Mouse (Mus musculus): Measurements from ENCODE around the gene Olfr479. TPM values are rescaled to one million over a fixed set of nuclear protein-coding genes. Genes with fewer than 3 reads are reported as not detected.

Olfr479 gene
- not detected for polyA plus RNA-seq (2017; shearing (Covaris generic))

GRCm38 (mm10) chr7:108050393-108050792 lies at the start of gene Olfr479:
Gene Olfr479, plus strand, starts transcription at chr7:108050693.

GRCm38 (mm10) chr7:108033889-108034288 lies 16.6 kb upstream of the Olfr479 start, which contains the start of gene Olfr478:
Gene Olfr478, minus strand, starts transcription at chr7:108033989.

DNA sequence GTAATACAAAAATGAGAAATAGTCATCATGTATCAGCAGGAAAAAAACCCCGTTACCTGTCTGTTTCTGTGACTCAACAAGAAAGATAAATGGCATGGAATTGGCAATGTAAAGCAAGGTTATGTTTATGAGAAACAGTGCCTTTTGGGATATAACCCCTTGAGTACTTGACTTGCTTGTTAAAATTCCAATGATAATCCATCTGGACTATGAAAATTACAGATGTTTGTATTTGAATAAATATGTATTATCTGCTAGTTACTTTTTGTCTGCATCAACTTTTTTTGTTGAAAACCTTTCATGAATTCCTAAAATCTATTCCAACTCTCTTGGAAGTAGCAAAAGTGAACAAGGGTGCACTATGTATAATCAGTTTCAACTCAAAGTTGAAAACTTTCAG lies 16.8 kb downstream of the Olfr479 start, which contains the start of gene Olfr480:
TSS of gene Olfr480 (minus strand) at position 101 of the 400 bp plus-strand sequence.

GRCm38 (mm10) chr7:108079555-108079954 lies 29.1 kb downstream of the Olfr479 start, which contains the start of gene Olfr481:
Gene Olfr481, plus strand, starts transcription at chr7:108079855.

GRCm38 (mm10) chr7:108097486-108097885 lies 47.0 kb downstream of the Olfr479 start, which contains the start of gene Olfr482:
Gene Olfr482, minus strand, starts transcription at chr7:108097586.

GRCm38 (mm10) chr7:108100549-108100948 lies 50.1 kb downstream of the Olfr479 start, which contains the start of gene Olfr483:
Gene Olfr483, plus strand, starts transcription at chr7:108100849.

Other genes with a start within 250 kb of the Olfr479 start
- gene Ovch2, start 249.5 kb upstream of the Olfr479 start, polyA plus RNA-seq (2017; shearing (Covaris generic)), result not detected
- gene Olfr467, start 238.4 kb upstream of the Olfr479 start, polyA plus RNA-seq (2017; shearing (Covaris generic)), result not detected
- not detected for gene Olfr469, start 225.2 kb upstream of the Olfr479 start, polyA plus RNA-seq (2017; shearing (Covaris generic))
- not detected for gene Olfr470, start 203.2 kb upstream of the Olfr479 start, polyA plus RNA-seq (2017; shearing (Covaris generic))
- not detected for gene Olfr472, start 152.8 kb upstream of the Olfr479 start, polyA plus RNA-seq (2017; shearing (Covaris generic))
- gene Olfr473, start 120.2 kb upstream of the Olfr479 start, polyA plus RNA-seq (2017; shearing (Covaris generic)), result not detected
- not detected for gene Olfr474, start 96.0 kb upstream of the Olfr479 start, polyA plus RNA-seq (2017; shearing (Covaris generic))
- gene Olfr476, start 85.9 kb upstream of the Olfr479 start, polyA plus RNA-seq (2017; shearing (Covaris generic)), result not detected
- not detected for gene Olfr477, start 64.0 kb upstream of the Olfr479 start, polyA plus RNA-seq (2017; shearing (Covaris generic))
- not detected for gene Olfr478, start 16.7 kb upstream of the Olfr479 start, polyA plus RNA-seq (2017; shearing (Covaris generic))
- not detected for gene Olfr480, start 16.7 kb downstream of the Olfr479 start, polyA plus RNA-seq (2017; shearing (Covaris generic))
- gene Olfr481, start 29.2 kb downstream of the Olfr479 start, polyA plus RNA-seq (2017; shearing (Covaris generic)), result not detected
- gene Olfr482, start 46.9 kb downstream of the Olfr479 start, polyA plus RNA-seq (2017; shearing (Covaris generic)), result not detected
- not detected for gene Olfr483, start 50.2 kb downstream of the Olfr479 start, polyA plus RNA-seq (2017; shearing (Covaris generic))
- gene Olfr484, start 76.8 kb downstream of the Olfr479 start, polyA plus RNA-seq (2017; shearing (Covaris generic)), result not detected
- not detected for gene Olfr485, start 109.2 kb downstream of the Olfr479 start, polyA plus RNA-seq (2017; shearing (Covaris generic))
- not detected for gene Olfr486, start 122.0 kb downstream of the Olfr479 start, polyA plus RNA-seq (2017; shearing (Covaris generic))
- gene Olfr487, start 163.9 kb downstream of the Olfr479 start, polyA plus RNA-seq (2017; shearing (Covaris generic)), result not detected
- not detected for gene Olfr488, start 207.7 kb downstream of the Olfr479 start, polyA plus RNA-seq (2017; shearing (Covaris generic))
- gene Olfr490, start 238.2 kb downstream of the Olfr479 start, polyA plus RNA-seq (2017; shearing (Covaris generic)), result not detected

All from activated CD4-positive, CD25-positive, alpha-beta regulatory T cell, adult 9 weeks (primary cell).